Mouse (Mus musculus) limb, embryonic 14.5 days (tissue): ENCODE results near the gene Plac1. TPM values are rescaled to one million over a fixed set of nuclear protein-coding genes. Genes with fewer than 3 reads are reported as not detected.

Experiments used
- ATAC-seq: fragments of 200-750 bp; cut with Nextera tagmentation; 2 replicates; pipeline ENCODE4 v1.8.0; 2017; ENCODE audit warnings: low read depth, moderate number of reproducible peaks, moderate TSS enrichment; ENCODE audit not compliant: low FRiP score
- DNase-seq: peaks from one replicate; pipeline ENCODE4 v3.0.0-alpha.2; 2015; ENCODE audit warnings: low spot score
- H3K27ac ChIP-seq: fragments of 300-500 bp; sonication (generic); replicated peaks from 2 replicates; pipeline ENCODE4 v1.5.1; 2014; ENCODE audit warnings: low read depth, mild to moderate bottlenecking, low read length, moderate library complexity, mixed read lengths
- H3K27me3 ChIP-seq: fragments of 300-500 bp; sonication (generic); 2 replicates; pipeline ENCODE4 v1.6.1; 2014; ENCODE audit warnings: low read length, mixed read lengths; ENCODE audit not compliant: control insufficient read depth, insufficient read depth
- H3K36me3 ChIP-seq: fragments of 300-500 bp; sonication (generic); 2 replicates; pipeline ENCODE4 v1.6.1; 2014; ENCODE audit warnings: mild to moderate bottlenecking, low read length, moderate library complexity, mixed read lengths; ENCODE audit not compliant: control insufficient read depth, insufficient read depth
- H3K4me1 ChIP-seq: fragments of 300-500 bp; sonication (generic); 2 replicates; pipeline ENCODE4 v1.6.1; 2014; ENCODE audit warnings: antibody characterized with exemption, low read length, mixed read lengths; ENCODE audit not compliant: control insufficient read depth, insufficient read depth
- H3K4me2 ChIP-seq: fragments of 300-500 bp; sonication (generic); replicated peaks from 2 replicates; pipeline ENCODE4 v1.6.1; 2014; ENCODE audit warnings: low read depth, mild to moderate bottlenecking, low read length, moderate library complexity; ENCODE audit not compliant: severe bottlenecking
- H3K4me3 ChIP-seq: fragments of 300-500 bp; sonication (generic); replicated peaks from 2 replicates; pipeline ENCODE4 v1.5.1; 2014; ENCODE audit warnings: low read length
- H3K9ac ChIP-seq: fragments of 300-500 bp; sonication (generic); 2 replicates; pipeline ENCODE4 v1.6.1; 2014; ENCODE audit warnings: mild to moderate bottlenecking, low read depth, low read length, moderate library complexity; ENCODE audit not compliant: severe bottlenecking
- H3K9me3 ChIP-seq: fragments of 300-500 bp; sonication (generic); 2 replicates; pipeline ENCODE4 v1.6.1; 2016; ENCODE audit warnings: low read length; ENCODE audit not compliant: control insufficient read depth
- POLR2A ChIP-seq: fragments of 200-500 bp; IDR thresholded peaks from 2 replicates; pipeline ENCODE4 v1.8.0; 2012; ENCODE audit warnings: inconsistent platforms, mild to moderate bottlenecking, moderate library complexity, borderline replicate concordance; ENCODE audit not compliant: insufficient read depth, insufficient read length; ENCODE audit errors: extremely low read depth
- WGBS: fragments of 180-500 bp; shearing (Covaris S2); extraction: QIAGEN DNeasy Blood & Tissue Kit; methylation state at CpG from one replicate; pipeline ENCODE4 v1.1.7; 2014; 5-methylcytosine and 5-hydroxymethylcytosine counted together
- polyA plus RNA-seq, 2 experiments: library from polyadenylated mRNA; depleted of rRNA in 1 of 2; stranded (reverse) in 1 of 2; unstranded in 1 of 2; fragments of >200 nt; fragmentation: Nextera tagmentation in 1 of 2; extraction: Ambion mirVana in 1 of 2; gene quantifications; 2 replicates each; pipeline versions ENCODE4 v1.2.1 to v1.2.3; 2012 to 2014

The Plac1 gene
- polyA plus RNA-seq, 2 experiments = 12.6 to 14.0 TPM

- DNase-seq = no peak
- WGBS = 73% methylated on average over 4 of the region's 4 CpGs
- no peak for ATAC-seq
- H3K9me3 ChIP-seq = no peaks in the 10 kb centered on the region
- no peak for TF ChIP-seq POLR2A
- no peaks in the 10 kb centered on the region for H3K27me3 ChIP-seq
- H3K27ac ChIP-seq = no peak overlapping the region
- H3K9ac ChIP-seq = no peak overlapping the region
- H3K4me1 ChIP-seq = peaks cover 11% of the 10 kb centered on the region; the same call in 1 of the 2 replicates
- no peak overlapping the region for H3K4me2 ChIP-seq
- no peak overlapping the region for H3K4me3 ChIP-seq
- no peaks in the 10 kb centered on the region for H3K36me3 ChIP-seq
Measured at GRCm38 (mm10) chrX:53162589-53162988, 77.3 kb downstream of the Plac1 start.

- H3K27me3 ChIP-seq = no peaks in the 10 kb centered on the region
- H3K4me2 ChIP-seq = no peak overlapping the region
- H3K4me3 ChIP-seq = no peak overlapping the region
- H3K36me3 ChIP-seq = no peaks in the 10 kb centered on the region
- H3K4me1 ChIP-seq = peaks cover 9% of the 10 kb centered on the region; the same call in 1 of the 2 replicates
- no peak for TF ChIP-seq POLR2A
- ATAC-seq = no peak
- 35% methylated on average over 4 of the region's 4 CpGs for WGBS
- no peaks in the 10 kb centered on the region for H3K9me3 ChIP-seq
- DNase-seq = no peak
- no peak overlapping the region for H3K9ac ChIP-seq
- peak overlapping the region; percentile 55; the same call in 1 of the 2 replicates for H3K27ac ChIP-seq
Measured at GRCm38 (mm10) chrX:53161583-53161982, 78.3 kb downstream of the Plac1 start.

GRCm38 (mm10) chrX:53161115-53161514 is 78.8 kb downstream of the Plac1 start:
- no peak for DNase-seq
- no peaks in the 10 kb centered on the region for H3K36me3 ChIP-seq
- H3K27me3 ChIP-seq = no peaks in the 10 kb centered on the region
- H3K9ac ChIP-seq = no peak overlapping the region
- H3K9me3 ChIP-seq = no peaks in the 10 kb centered on the region
- WGBS = 18% methylated on average over 4 of the region's 5 CpGs
- no peak for TF ChIP-seq POLR2A
- H3K4me2 ChIP-seq = no peak overlapping the region
- no peak overlapping the region for H3K27ac ChIP-seq
- H3K4me1 ChIP-seq = peaks cover 9% of the 10 kb centered on the region; the same call in 1 of the 2 replicates
- H3K4me3 ChIP-seq = no peak overlapping the region
- ATAC-seq = no peak

- H3K9ac ChIP-seq = no peak overlapping the region
- H3K4me2 ChIP-seq = no peak overlapping the region
- DNase-seq (peak; percentile 26), ATAC-seq (no peak)
- H3K4me1 ChIP-seq = no peaks in the 10 kb centered on the region
- H3K9me3 ChIP-seq = no peaks in the 10 kb centered on the region
- 43% methylated on average over 2 of the region's 2 CpGs for WGBS
- TF ChIP-seq POLR2A = no peak
- no peaks in the 10 kb centered on the region for H3K36me3 ChIP-seq
- no peak overlapping the region for H3K4me3 ChIP-seq
- H3K27ac ChIP-seq = no peak overlapping the region
- no peaks in the 10 kb centered on the region for H3K27me3 ChIP-seq
Measured at GRCm38 (mm10) chrX:53148039-53148438, 91.9 kb downstream of the Plac1 start.

GRCm38 (mm10) chrX:53146389-53146917 is 93.5 kb downstream of the Plac1 start:
- H3K9ac ChIP-seq = no peak overlapping the region
- no peaks in the 10 kb centered on the region for H3K36me3 ChIP-seq
- no peak overlapping the region for H3K4me3 ChIP-seq
- H3K27ac ChIP-seq = no peak overlapping the region
- H3K4me2 ChIP-seq = no peak overlapping the region
- H3K27me3 ChIP-seq = no peaks in the 10 kb centered on the region
- no peaks in the 10 kb centered on the region for H3K9me3 ChIP-seq
- no peak for ATAC-seq
- TF ChIP-seq POLR2A = no peak
- no peak for DNase-seq
- 79% methylated on average over 5 of the region's 5 CpGs for WGBS
- H3K4me1 ChIP-seq = no peaks in the 10 kb centered on the region
